Mouse (Mus musculus) liver, embryonic 14 days (tissue): ENCODE measurements around the gene Nkx2-5. TPM values are rescaled to one million over a fixed set of nuclear protein-coding genes. Genes with fewer than 3 reads are reported as not detected.

Experiments used
- polyA plus RNA-seq: library from polyadenylated mRNA; depleted of rRNA; stranded (reverse); fragments of >200 nt; gene quantifications from 2 replicates; pipeline ENCODE4 v1.2.3, GENCODE M21; 2012; rRNA removed

Nkx2-5 gene
- not detected in 2 replicates for polyA plus RNA-seq

GRCm38 (mm10) chr17:26844909-26845148 is at the start of gene Nkx2-5:
TSS of gene Nkx2-5 (minus strand) at chr17:26845009.

Other genes starting within 250 kb of the Nkx2-5 start
- 99.5 and 112 TPM in 2 replicates for gene Atp6v0e, start 181.8 kb downstream of the Nkx2-5 start, polyA plus RNA-seq
- gene Crebrf, start 129.4 kb downstream of the Nkx2-5 start, polyA plus RNA-seq: 1.6 and 1.7 TPM in 2 replicates
- 14.0 and 15.2 TPM in 2 replicates for gene Bnip1, start 63.9 kb downstream of the Nkx2-5 start, polyA plus RNA-seq
- 12.9 and 13.6 TPM in 2 replicates for gene Kifc5b, start 72.1 kb upstream of the Nkx2-5 start, polyA plus RNA-seq
- 6.1 and 6.2 TPM in 2 replicates for gene Phf1, start 88.0 kb upstream of the Nkx2-5 start, polyA plus RNA-seq
- gene Cuta, start 94.6 kb upstream of the Nkx2-5 start, polyA plus RNA-seq: 51.5 and 59.9 TPM in 2 replicates
- 2.9 TPM in 2 replicates for gene Syngap1, start 96.2 kb upstream of the Nkx2-5 start, polyA plus RNA-seq
- 4.1 and 4.7 TPM in 2 replicates for gene Zbtb9, start 128.2 kb upstream of the Nkx2-5 start, polyA plus RNA-seq
- gene Bak1, start 184.0 kb upstream of the Nkx2-5 start, polyA plus RNA-seq: 15.9 and 18.3 TPM in 2 replicates
- gene Itpr3, start 212.3 kb upstream of the Nkx2-5 start, polyA plus RNA-seq: 0.75 and 0.99 TPM in 2 replicates